Mouse (Mus musculus) midbrain, embryonic 11.5 days (tissue): ENCODE measurements around the gene Lefty2. TPM values are rescaled to one million over a fixed set of nuclear protein-coding genes. Genes with fewer than 3 reads are reported as not detected.

ENCODE experiments used
- ATAC-seq: fragments of 200-750 bp; cut with Nextera tagmentation; 2 replicates; pipeline ENCODE4 v1.8.0; 2017; ENCODE audit warnings: moderate TSS enrichment, moderate library complexity; ENCODE audit not compliant: low FRiP score
- DNase-seq: peaks from one replicate; pipeline ENCODE4 v3.0.0; 2015; ENCODE audit warnings: low spot score; ENCODE audit errors: missing footprints
- H3K27ac ChIP-seq: fragments of 300-500 bp; sonication (generic); 2 replicates; pipeline ENCODE4 v1.5.1; 2014; ENCODE audit warnings: low read depth, low read length
- H3K27me3 ChIP-seq: fragments of 300-500 bp; sonication (generic); 2 replicates; pipeline ENCODE4 v1.6.1; 2014; ENCODE audit warnings: mild to moderate bottlenecking, low read length, moderate library complexity, mixed read lengths; ENCODE audit not compliant: control insufficient read depth, insufficient read depth
- H3K36me3 ChIP-seq: fragments of 300-500 bp; sonication (generic); 2 replicates; pipeline ENCODE4 v1.6.1; 2014; ENCODE audit warnings: mild to moderate bottlenecking, low read length, moderate library complexity, mixed read lengths; ENCODE audit not compliant: control insufficient read depth, insufficient read depth
- H3K4me1 ChIP-seq: fragments of 300-500 bp; sonication (generic); 2 replicates; pipeline ENCODE4 v1.6.1; 2014; ENCODE audit warnings: low read length; ENCODE audit not compliant: control insufficient read depth, insufficient read depth
- H3K4me2 ChIP-seq: fragments of 300-500 bp; sonication (generic); 2 replicates; pipeline ENCODE4 v1.6.1; 2014; ENCODE audit warnings: mild to moderate bottlenecking, moderate library complexity
- H3K4me3 ChIP-seq: fragments of 300-500 bp; sonication (generic); 2 replicates; pipeline ENCODE4 v1.5.1; 2014; ENCODE audit warnings: low read depth, low read length
- H3K9ac ChIP-seq: fragments of 300-500 bp; sonication (generic); 2 replicates; pipeline ENCODE4 v1.6.1; 2014; ENCODE audit warnings: low read length
- H3K9me3 ChIP-seq: fragments of 300-500 bp; sonication (generic); 2 replicates; pipeline ENCODE4 v1.6.1; 2016; ENCODE audit warnings: low read length; ENCODE audit not compliant: control insufficient read depth
- WGBS: fragments of 180-500 bp; shearing (Covaris S2); extraction: QIAGEN DNeasy Blood & Tissue Kit; methylation state at CpG from one replicate; pipeline ENCODE4 v1.1.7; 2014; 5-methylcytosine and 5-hydroxymethylcytosine counted together
- polyA plus RNA-seq: library from polyadenylated mRNA; unstranded; fragments of >200 nt; fragmentation: Nextera tagmentation; extraction: Ambion mirVana; gene quantifications from 2 replicates; pipeline ENCODE4 v1.2.1, GENCODE M21; 2014

The Lefty2 gene
- polyA plus RNA-seq, 1 experiment from 2014 or later, result not detected

DNA sequence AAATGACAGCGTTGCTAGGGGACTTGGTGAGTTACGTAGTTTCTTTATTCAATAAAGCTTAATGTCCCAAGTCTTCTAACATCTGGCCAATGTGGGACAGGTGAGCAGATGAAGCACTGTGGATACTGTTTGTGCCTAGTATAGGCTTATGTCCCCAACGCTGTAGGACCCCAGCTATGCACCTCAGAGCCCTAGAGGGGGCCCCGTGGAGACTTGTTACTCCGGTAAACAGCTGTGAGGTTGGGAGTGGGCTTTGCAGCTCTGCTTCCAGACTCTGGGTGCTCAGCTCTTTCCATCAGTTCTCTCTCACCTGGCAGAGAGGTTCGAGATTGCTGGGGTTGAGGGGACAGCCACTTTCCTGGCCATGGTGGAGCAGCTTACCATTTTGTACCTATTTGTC lies 12.4 kb downstream of the Lefty2 start:
- peaks cover 5% of the 10 kb centered on the region for H3K36me3 ChIP-seq
- DNase-seq (no peak), ATAC-seq (no peak)
- H3K9ac ChIP-seq, result peak overlapping the region; percentile 94
- peaks cover 11% of the 10 kb centered on the region for H3K4me1 ChIP-seq
- H3K27me3 ChIP-seq, result no peaks in the 10 kb centered on the region
- no peak overlapping the region for H3K27ac ChIP-seq
- H3K4me2 ChIP-seq, result peak overlapping the region; percentile 70
- no peaks in the 10 kb centered on the region for H3K9me3 ChIP-seq
- H3K4me3 ChIP-seq, result peak overlapping the region; percentile 83
- WGBS, result 77% methylated on average over 6 of the region's 6 CpGs

DNA sequence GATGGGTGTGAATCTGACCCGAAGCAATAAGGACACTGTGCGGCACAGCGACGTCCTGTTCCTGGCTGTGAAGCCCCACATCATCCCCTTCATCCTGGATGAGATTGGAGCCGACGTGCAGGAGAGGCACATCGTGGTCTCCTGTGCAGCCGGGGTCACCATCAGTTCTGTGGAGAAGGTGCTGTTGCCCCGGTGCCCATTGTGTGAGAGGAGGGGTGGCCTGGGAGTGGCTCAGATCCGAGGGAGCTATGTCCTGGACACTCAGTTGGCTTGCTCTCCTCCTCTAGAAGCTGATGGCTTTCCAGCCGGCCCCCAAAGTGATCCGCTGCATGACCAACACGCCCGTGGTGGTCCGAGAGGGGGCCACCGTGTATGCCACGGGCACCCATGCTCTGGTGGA lies 13.0 kb downstream of the Lefty2 start:
- H3K9ac ChIP-seq, result no peak overlapping the region
- H3K4me1 ChIP-seq, result peaks cover 11% of the 10 kb centered on the region
- no peaks in the 10 kb centered on the region for H3K9me3 ChIP-seq
- no peak overlapping the region for H3K4me3 ChIP-seq
- ATAC-seq (no peak), DNase-seq (no peak)
- no peak overlapping the region for H3K27ac ChIP-seq
- peaks cover 5% of the 10 kb centered on the region for H3K36me3 ChIP-seq
- WGBS, result 96% methylated on average over 17 of the region's 17 CpGs
- H3K4me2 ChIP-seq, result peak overlapping the region; percentile 70; the same call in 1 of the 2 replicates
- H3K27me3 ChIP-seq, result no peaks in the 10 kb centered on the region

DNA sequence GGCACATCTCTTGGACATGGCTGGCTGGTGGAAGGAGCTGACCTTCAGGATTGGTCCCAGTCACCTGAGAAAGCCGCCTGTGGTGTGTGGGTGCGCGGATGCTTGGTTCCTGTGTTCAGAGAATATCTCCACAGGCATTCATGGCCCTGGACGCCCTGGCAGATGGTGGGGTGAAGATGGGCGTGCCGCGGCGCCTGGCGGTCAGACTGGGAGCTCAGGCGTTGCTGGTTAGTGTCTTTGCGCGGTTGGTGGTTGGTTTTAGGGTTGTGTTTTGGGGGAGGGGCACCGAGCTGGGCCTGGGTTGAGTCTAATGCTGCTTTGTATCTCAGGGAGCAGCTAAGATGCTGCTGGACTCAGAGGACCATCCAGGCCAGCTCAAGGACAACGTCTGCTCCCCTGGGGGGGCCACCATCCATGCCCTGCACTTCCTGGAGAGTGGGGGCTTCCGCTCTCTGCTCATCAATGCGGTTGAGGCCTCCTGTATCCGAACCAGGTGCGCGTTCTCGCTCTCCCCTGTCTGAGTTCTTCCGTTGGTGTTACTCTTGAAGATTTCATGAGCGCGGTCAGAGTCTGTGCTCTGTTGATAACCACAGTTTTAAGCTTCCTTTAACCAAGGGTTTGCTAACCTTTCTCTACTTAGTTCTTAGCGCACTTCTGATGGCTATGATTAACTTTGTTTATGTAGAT lies 13.7 kb downstream of the Lefty2 start:
- H3K9ac ChIP-seq, result no peak overlapping the region
- H3K27me3 ChIP-seq, result no peaks in the 10 kb centered on the region
- no peaks in the 10 kb centered on the region for H3K9me3 ChIP-seq
- no peak for DNase-seq
- no peak overlapping the region for H3K4me3 ChIP-seq
- H3K4me2 ChIP-seq, result no peak overlapping the region
- ATAC-seq, result no peak
- peaks cover 11% of the 10 kb centered on the region for H3K4me1 ChIP-seq
- H3K36me3 ChIP-seq, result peaks cover 5% of the 10 kb centered on the region
- H3K27ac ChIP-seq, result no peak overlapping the region
- 93% methylated on average over 24 of the region's 24 CpGs for WGBS

GRCm38 (mm10) chr1:180911138-180911537 lies 18.2 kb downstream of the Lefty2 start:
- H3K27me3 ChIP-seq, result no peaks in the 10 kb centered on the region
- peaks cover 5% of the 10 kb centered on the region for H3K36me3 ChIP-seq
- no peak overlapping the region for H3K27ac ChIP-seq
- DNase-seq, result no peak
- WGBS, result 56% methylated on average over 8 of the region's 8 CpGs
- H3K4me1 ChIP-seq, result no peaks in the 10 kb centered on the region
- H3K4me3 ChIP-seq, result no peak overlapping the region
- ATAC-seq, result no peak
- H3K9ac ChIP-seq, result no peak overlapping the region
- no peak overlapping the region for H3K4me2 ChIP-seq
- no peaks in the 10 kb centered on the region for H3K9me3 ChIP-seq

- Histone ChIP-seq H3K36me3 (peaks cover 2% of the 10 kb centered on the region; the same call in 1 of the 2 replicates), H3K9ac (no peak overlapping the region), H3K27me3 (no peaks in the 10 kb centered on the region), H3K9me3 (no peaks in the 10 kb centered on the region), H3K27ac (no peak overlapping the region), H3K4me1 (no peaks in the 10 kb centered on the region), H3K4me2 (no peak overlapping the region), H3K4me3 (no peak overlapping the region)
- DNase-seq (no peak), ATAC-seq (no peak)
- WGBS, result 72% methylated on average over 20 of the region's 20 CpGs
These were observed 18.9 kb downstream of the Lefty2 start for GRCm38 (mm10) chr1:180911653-180912287.

DNA sequence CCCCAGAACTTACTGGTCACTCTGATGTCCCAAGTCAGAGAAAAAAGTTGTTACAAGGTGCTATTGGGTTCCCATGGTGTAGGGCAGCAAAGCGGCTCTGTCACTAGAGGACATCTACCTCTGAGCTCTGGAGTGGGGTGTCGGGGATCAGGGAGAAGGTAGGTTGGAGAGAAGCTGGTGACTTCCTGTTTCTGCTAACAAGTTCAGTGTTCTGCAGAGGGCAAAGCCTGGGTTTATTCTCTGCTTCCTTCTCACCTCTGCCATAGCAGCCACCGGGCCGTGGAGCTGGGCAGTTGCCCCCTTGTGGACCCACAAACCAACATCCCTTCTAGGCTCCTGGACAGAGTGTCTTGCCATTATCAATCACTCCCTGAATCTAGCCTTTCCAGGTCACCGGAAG lies 19.9 kb downstream of the Lefty2 start:
- no peak overlapping the region for H3K27ac ChIP-seq
- no peaks in the 10 kb centered on the region for H3K4me1 ChIP-seq
- DNase-seq, result no peak
- no peak overlapping the region for H3K9ac ChIP-seq
- H3K27me3 ChIP-seq, result no peaks in the 10 kb centered on the region
- 89% methylated on average over 5 of the region's 5 CpGs for WGBS
- ATAC-seq, result no peak
- no peak overlapping the region for H3K4me3 ChIP-seq
- H3K4me2 ChIP-seq, result no peak overlapping the region
- H3K9me3 ChIP-seq, result no peaks in the 10 kb centered on the region
- no peaks in the 10 kb centered on the region for H3K36me3 ChIP-seq

- Histone ChIP-seq H3K36me3 (no peaks in the 10 kb centered on the region), H3K4me2 (no peak overlapping the region), H3K4me3 (no peak overlapping the region), H3K27me3 (no peaks in the 10 kb centered on the region), H3K9ac (no peak overlapping the region), H3K27ac (no peak overlapping the region), H3K9me3 (no peaks in the 10 kb centered on the region), H3K4me1 (no peaks in the 10 kb centered on the region)
- ATAC-seq (no peak), DNase-seq (no peak)
- 69% methylated on average over 4 of the region's 4 CpGs for WGBS
These were observed 20.9 kb downstream of the Lefty2 start for GRCm38 (mm10) chr1:180913797-180914196.

- Histone ChIP-seq H3K9me3 (no peaks in the 10 kb centered on the region), H3K9ac (no peak overlapping the region), H3K4me3 (no peak overlapping the region), H3K27me3 (no peaks in the 10 kb centered on the region), H3K4me2 (no peak overlapping the region), H3K36me3 (no peaks in the 10 kb centered on the region), H3K27ac (no peak overlapping the region), H3K4me1 (no peaks in the 10 kb centered on the region)
- DNase-seq (no peak), ATAC-seq (no peak)
- 90% methylated on average over 11 of the region's 11 CpGs for WGBS
These were observed 23.5 kb downstream of the Lefty2 start for GRCm38 (mm10) chr1:180916425-180916824.

GRCm38 (mm10) chr1:180917053-180917452 lies 24.1 kb downstream of the Lefty2 start:
- no peaks in the 10 kb centered on the region for H3K36me3 ChIP-seq
- no peak overlapping the region for H3K9ac ChIP-seq
- DNase-seq (no peak), ATAC-seq (no peak)
- 68% methylated on average over 1 of the region's 1 CpGs for WGBS
- no peak overlapping the region for H3K27ac ChIP-seq
- no peaks in the 10 kb centered on the region for H3K27me3 ChIP-seq
- no peak overlapping the region for H3K4me3 ChIP-seq
- no peaks in the 10 kb centered on the region for H3K4me1 ChIP-seq
- no peaks in the 10 kb centered on the region for H3K9me3 ChIP-seq
- no peak overlapping the region for H3K4me2 ChIP-seq
